Mouse (Mus musculus) heart, postnatal 10 days (tissue): ENCODE results near the gene H2-Ob. TPM values are rescaled to one million over a fixed set of nuclear protein-coding genes. Genes with fewer than 3 reads are reported as not detected.
"Not testable (repeated sequence)": the region's sequence is repeated elsewhere in the genome, so short reads cannot be mapped to it uniquely, and the experiment has no call there.

Source experiments
- DNase-seq, 2 experiments: peaks; one replicate each; pipeline ENCODE4 v3.0.0; 2021
- intact Hi-C: fragments of 180-260 bp; cut with DNase I; formaldehyde crosslinking; loops from one replicate; pipeline ENCODE4 v1.15.1; 2025
- total RNA-seq, 2 experiments: library from RNA; stranded (reverse); gene quantifications; 2 replicates each; pipeline ENCODE4 v1.2.3; 2021

Gene H2-Ob
- total RNA-seq, 2 experiments from 2014 or later, result 0.77 to 0.92 TPM

DNA sequence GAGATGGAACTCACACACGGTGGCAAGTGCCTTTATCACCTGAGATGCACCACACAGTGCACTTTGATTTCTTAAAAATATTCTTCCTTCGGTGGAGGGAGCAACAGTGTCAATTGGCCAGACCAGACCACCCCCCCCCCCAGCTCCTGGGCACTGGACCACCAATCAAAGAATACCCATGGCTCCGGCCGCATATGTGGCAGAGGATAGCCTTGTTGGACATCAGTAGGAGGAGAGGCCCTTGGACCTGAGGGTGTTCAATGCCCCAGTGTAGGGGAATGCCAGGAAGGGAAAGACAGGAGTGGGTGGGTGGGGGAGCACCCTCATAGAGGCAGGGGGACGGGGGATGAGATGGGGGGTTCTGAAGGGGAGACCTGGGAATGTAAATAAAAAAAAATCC, 32.0 kb upstream of the H2-Ob start:
- intact Hi-C loops, result no loop called here
- DNase-seq, result no peak

GRCm38 (mm10) chr17:34207456-34207855, 31.2 kb upstream of the H2-Ob start:
- DNase-seq, result no peak
- intact Hi-C loops, result no loop called here

GRCm38 (mm10) chr17:34207866-34208265, 30.8 kb upstream of the H2-Ob start:
- intact Hi-C loops, result no loop called here
- DNase-seq, result no peak

DNA sequence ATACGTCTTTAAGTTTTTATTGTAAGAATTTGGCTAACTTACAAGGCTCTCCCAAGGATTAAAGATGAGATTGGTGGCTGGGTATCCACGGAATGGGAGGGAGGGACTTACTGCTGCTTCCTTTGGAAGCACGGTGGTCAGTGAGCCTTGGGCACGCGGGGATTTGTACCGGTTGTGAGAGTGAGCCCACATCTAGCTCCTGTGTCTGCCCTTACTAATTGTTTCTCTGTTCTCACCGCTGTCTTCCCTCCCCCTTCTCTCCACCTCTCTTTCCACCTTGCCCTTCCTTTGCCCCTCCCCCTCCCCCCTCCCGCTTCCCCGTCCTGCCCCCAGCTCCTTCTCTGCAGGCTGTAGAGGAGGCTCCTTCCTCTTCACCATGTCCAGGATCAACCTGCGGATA, 30.3 kb upstream of the H2-Ob start:
- intact Hi-C loops, result no loop called here
- no peak for DNase-seq

DNA sequence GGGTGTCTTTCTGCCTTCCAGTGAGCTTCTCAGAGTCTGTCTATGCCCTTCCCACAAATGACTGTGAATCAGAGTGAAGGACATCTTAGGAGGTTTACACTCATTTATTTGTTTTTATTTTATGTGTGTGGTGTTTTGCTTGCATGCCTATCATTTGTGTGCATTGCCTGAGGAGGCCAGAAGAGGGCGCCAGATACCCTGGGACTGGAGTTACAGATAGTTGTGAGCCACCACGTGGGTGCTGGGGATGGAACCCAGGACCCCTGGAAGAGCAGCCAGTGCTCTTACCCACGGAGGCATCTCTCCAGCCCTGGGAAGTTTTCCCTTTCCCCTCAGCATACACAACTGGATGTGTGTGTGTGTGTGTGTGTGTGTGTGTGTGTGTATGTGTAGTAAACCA, 29.0 kb upstream of the H2-Ob start:
- intact Hi-C loops, result no loop called here
- DNase-seq, result no peak

GRCm38 (mm10) chr17:34210599-34210998, 28.1 kb upstream of the H2-Ob start:
- DNase-seq, result no peak
- intact Hi-C loops, result no loop called here

DNA sequence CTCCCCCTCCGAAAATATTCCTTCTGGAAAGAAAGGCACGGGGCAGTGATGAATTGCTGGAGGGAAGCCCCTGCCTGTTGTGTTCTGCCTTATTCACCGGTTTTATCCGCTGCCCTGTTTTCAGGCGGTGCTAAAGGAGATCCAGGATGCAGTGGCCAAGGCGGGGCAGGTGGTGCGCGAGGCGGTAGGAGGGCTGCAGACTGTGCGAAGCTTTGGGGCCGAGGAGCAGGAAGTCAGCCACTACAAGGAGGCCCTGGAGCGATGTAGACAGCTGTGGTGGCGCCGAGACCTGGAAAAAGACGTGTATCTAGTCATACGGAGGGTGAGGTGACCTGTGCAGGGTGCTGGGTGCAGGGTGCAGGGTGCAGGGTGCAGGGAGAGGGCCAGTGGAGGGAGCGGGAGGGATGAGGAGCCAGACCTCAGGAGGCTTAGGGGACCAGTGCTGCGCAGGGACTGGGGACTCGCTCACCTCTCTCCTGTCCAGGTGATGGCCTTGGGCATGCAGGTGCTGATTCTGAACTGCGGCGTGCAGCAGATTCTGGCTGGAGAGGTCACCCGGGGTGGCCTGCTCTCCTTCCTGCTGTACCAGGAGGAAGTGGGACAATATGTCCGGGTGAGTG, 26.8 kb upstream of the H2-Ob start:
- DNase-seq, result no peak
- intact Hi-C loops, result no loop called here

DNA sequence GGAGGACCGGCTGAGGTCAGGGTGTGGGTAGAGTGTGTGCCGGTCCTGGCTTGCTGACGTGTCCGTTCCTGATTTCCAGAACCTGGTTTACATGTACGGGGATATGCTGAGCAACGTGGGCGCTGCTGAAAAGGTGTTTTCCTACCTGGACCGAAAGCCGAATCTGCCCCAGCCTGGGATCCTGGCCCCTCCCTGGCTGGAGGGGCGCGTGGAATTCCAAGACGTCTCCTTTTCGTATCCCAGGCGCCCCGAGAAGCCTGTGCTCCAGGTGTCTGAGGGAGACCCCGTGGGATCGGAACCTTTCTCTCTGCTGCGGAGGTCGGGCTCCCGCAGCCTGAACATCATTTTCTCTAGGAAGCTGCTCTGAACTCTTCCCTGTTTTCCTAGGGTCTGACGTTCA, 24.8 kb upstream of the H2-Ob start:
- intact Hi-C loops, result no loop called here
- no peak for DNase-seq

DNA sequence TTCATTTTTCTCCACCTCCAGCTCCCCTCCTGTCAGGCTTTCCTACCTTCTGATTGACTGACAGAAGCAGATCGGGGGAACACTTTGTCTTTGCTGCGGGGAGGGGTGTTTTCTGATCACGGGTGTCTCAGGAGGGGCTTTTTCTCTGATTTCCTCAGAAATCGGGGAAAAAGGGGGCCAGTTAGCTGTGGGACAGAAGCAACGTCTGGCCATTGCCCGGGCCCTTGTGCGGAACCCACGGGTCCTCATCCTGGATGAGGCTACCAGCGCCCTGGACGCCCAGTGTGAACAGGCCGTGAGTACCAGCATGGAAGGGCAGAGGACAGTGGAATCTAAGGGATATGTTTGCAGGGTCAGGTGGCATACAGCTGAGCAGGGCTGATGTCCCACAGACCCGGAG, 23.5 kb upstream of the H2-Ob start:
- intact Hi-C loops, result no loop called here
- no peak for DNase-seq

DNA sequence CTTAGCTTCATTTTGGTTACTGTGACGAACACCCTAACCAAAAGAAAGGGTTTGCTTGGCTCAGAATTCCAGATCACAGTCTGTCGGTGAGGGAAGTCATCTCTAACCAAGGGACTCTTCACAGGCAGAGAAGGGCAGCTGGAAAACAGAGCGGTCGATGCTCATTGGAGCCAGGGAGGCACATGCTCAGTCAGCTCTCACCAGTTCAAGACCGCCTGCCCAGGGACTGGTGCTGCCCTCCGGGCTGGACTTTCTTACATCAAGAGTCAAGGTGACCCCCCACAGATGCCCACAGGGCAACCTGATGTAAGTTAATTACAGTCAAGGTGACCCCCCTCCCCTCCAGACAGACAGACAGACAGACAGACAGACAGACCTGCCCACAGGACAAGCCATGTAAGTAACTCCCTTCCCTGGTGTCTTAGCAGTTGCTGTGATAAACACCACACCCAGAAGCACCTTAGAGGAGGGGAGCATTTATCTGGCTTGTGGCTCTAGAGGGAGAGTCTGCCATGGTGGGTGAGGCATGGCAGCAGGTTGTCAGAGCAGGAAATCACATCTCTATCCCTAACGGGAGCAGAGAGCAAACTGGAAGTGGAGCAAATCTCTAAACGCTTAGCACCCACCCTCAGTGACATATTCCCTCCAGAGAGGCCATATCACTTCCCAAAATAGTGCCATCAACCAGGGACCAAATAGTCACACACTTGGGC, 21.3 kb upstream of the H2-Ob start:
- intact Hi-C loops, result no loop called here
- no peak for DNase-seq

DNA sequence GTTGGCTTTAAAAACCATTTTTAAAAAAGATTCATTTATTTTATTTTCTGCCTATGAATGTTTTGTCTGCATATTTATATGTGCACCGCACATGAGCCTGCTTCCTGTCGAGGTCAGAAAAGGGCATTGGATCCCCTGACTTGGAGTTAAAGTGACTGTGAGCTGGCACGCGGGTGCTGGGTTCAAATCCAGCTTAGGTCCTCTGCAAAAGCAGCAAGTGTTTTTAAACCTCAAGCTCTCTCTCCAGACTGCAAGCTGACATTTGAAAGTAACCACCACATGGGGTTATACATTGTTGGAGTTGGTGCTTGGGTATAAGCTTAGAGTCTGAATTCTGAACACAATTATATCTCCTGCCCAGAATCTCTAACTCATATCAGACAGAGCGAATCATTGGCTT, 20.7 kb upstream of the H2-Ob start:
- DNase-seq, result no peak
- intact Hi-C loops, result loop anchor here (2.0 kb wide), 1 partner anchor 17 kb away; no protein-coding TSS in a partner anchor

DNA sequence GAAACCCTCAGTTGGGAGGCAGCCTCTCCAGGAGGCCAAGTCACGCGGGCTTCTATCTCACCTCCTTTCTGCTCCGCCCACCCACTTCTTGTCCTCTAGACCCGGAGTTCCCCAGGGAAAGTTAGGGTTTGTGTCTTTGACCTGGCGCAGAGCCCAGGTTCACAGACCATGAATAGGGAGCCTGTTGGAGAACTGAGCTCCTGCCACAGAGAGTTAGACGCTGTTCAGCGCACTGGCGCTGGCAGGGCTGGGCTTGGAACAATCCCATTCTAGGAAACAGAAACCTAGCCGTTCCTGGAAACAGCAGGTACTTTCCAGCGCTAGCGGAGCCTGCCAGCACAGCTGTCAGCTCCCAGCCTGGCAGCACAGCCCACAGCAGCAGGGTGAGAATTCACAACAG, 20.0 kb upstream of the H2-Ob start:
- peak; percentile 72 to 75 for DNase-seq
- intact Hi-C loops, result loop anchor here (2.0 kb wide), 1 partner anchor 16 kb away; no protein-coding TSS in a partner anchor

- peak; percentile 53 to 76 for DNase-seq
- intact Hi-C loops, result loop anchor here (2.0 kb wide), 1 partner anchor 16 kb away; no protein-coding TSS in a partner anchor
These were observed 19.6 kb upstream of the H2-Ob start for GRCm38 (mm10) chr17:34219096-34219495.

DNA sequence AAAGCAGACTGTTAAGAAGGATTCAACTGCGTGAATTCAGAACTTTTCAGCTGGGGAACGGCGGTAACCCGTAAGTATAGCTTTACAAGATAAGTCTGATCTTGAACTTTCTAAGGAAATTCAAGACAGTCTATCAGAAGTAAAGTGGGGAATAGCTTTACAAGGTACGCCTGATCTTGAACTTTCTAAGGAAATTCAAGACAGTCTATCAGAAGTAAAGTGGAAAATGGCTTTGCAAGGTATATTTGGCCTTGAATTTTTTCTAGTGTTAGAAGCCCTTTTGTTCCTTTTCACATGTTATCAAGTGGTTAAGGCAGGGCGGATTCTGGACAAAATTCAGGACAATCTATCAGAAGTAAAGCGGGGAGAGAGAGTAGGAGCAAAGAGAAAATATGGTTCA, 18.9 kb upstream of the H2-Ob start:
- peak; percentile 53 to 59 for DNase-seq

DNA sequence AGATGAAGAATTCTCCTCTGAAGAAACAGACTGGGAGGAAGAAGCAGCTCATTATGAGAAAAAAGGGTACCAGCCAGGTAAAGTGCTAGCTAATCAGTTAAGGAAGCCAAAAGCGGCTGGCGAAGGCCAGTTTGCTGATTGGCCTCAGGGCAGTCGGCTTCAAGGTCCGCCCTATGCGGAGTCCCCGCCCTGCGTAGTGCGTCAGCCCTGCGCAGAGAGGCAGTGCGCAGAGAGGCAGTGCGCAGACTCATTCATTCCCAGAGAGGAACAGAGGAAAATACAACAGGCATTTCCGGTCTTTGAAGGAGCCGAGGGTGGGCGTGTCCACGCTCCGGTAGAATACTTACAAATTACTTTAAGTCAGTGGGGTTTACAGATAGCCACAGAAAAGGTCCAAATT, 18.3 kb upstream of the H2-Ob start:
- DNase-seq, intact Hi-C loops: not testable (repeated sequence)

More for the DNA sequence above, 18.9 kb upstream of the H2-Ob start:
- intact Hi-C loops, result loop anchor here (2.0 kb wide), 1 partner anchor 15 kb away; no protein-coding TSS in a partner anchor

DNA sequence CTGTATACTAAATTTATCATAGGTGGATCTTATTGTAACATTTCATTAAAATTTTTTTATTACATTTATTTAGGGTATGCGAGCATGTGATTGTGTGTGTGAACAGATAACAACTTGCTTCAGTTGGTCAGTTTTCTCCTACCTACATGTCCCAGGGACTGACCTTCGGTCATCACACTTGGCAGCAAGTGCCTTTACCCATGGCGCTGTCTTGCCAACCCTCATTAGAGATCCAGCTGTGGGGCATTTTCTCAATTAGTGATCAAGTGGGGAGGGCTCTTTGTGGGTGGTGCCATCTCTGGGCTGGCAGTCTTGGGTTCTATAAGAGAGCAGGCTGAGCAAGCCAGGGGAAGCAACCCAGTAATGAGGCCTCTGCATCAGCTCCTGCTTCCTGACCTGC, 13.9 kb upstream of the H2-Ob start:
- intact Hi-C loops, result no loop called here
- no peak for DNase-seq

GRCm38 (mm10) chr17:34225426-34225825, 13.3 kb upstream of the H2-Ob start:
- intact Hi-C loops, result no loop called here

GRCm38 (mm10) chr17:34225911-34226310, 12.8 kb upstream of the H2-Ob start:
- intact Hi-C loops, DNase-seq: not testable (repeated sequence)

More at GRCm38 (mm10) chr17:34225426-34225825, 13.3 kb upstream of the H2-Ob start:
- DNase-seq, result no peak

DNA sequence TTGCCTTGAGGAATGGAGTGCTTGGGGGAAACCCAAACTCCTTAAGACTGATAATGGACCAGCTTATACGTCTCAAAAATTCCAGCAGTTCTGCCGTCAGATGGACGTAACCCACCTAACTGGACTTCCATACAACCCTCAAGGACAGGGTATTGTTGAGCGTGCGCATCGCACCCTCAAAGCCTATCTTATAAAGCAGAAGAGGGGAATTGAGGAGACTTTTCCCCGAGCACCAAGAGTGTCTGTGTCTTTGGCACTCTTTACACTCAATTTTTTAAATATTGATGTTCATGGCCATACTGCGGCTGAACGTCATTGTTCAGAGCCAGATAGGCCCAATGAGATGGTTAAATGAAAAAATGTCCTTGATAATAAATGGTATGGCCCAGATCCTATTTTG, 7.7 kb upstream of the H2-Ob start:
- DNase-seq, result not testable (repeated sequence)
- intact Hi-C loops, result loop anchor here (10.0 kb wide), 1 partner anchor 126 kb away; no protein-coding TSS in a partner anchor

DNA sequence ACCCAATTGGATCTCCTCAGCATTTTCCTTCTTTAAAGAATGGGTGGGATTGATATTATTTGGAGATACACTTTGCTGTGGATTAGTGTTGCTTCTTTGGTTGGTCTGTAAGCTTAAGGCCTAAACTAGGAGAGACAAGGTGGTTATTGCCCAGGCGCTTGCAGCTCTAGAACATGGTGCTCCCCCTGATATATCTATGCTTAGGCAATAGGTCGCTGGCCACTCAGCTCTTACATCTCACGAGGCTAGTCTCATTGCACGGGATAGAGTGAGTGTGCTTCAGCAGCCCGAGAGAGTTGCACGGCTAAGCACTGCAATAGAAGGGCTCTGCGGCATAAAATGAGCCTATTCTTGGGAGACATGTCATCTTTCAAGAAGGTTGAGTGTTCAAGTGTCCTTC, 6.7 kb upstream of the H2-Ob start:
- intact Hi-C loops, result loop anchor here (10.0 kb wide), 1 partner anchor 127 kb away; no protein-coding TSS in a partner anchor

DNA sequence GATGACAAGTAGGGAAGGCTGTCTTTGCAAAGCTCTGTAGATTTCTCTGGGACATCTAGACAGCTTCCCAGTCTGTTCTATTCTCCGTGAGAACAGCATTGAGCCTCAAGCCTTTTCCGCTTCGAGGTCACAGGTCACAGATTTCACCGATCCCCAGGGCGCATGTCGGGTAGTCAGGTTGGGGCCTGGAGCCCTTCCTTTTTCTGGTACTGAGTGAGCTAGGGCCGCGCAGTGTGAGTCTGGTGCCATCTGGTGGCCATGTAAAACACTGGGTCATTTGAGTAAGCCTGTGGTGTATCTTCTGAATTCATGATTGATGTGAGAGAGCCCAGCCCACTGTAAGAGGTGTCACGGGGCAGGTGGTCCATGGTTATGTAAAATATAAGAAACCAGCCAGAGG, 3.8 kb upstream of the H2-Ob start:
- DNase-seq, result peak; percentile 85 to 88

More for the DNA sequence above, 6.7 kb upstream of the H2-Ob start:
- not testable (repeated sequence) for DNase-seq

GRCm38 (mm10) chr17:34236691-34237090, 2.0 kb upstream of the H2-Ob start:
- peak in 1 of 2 experiments; percentile 28 for DNase-seq
- intact Hi-C loops, result loop anchor here (5.0 to 10.0 kb wide), 2 partner anchors 132 to 159 kb away; no protein-coding TSS in a partner anchor

More for the DNA sequence above, 3.8 kb upstream of the H2-Ob start:
- intact Hi-C loops, result loop anchor here (1.0 to 10.0 kb wide), 5 partner anchors 16 to 158 kb away; no protein-coding TSS in a partner anchor
